Mouse (Mus musculus) thymus, postnatal 0 days (tissue): Measurements from ENCODE around the gene Klf17. TPM values are rescaled to one million over a fixed set of nuclear protein-coding genes. Genes with fewer than 3 reads are reported as not detected.

Source experiments
- polyA plus RNA-seq: library from polyadenylated mRNA; unstranded; fragments of >200 nt; fragmentation: Nextera tagmentation; extraction: Ambion mirVana; gene quantifications from 2 replicates; pipeline ENCODE4 v1.2.1, GENCODE M21; 2015

The Klf17 gene
- polyA plus RNA-seq, 1 experiment from 2014 or later, result 0.10 TPM

Other genes starting within 250 kb of the Klf17 start
- gene Eri3, start 215.3 kb downstream of the Klf17 start, polyA plus RNA-seq, result 79.4 and 79.9 TPM in 2 replicates
- 51.7 and 53.7 TPM in 2 replicates for gene Dmap1, start 83.4 kb downstream of the Klf17 start, polyA plus RNA-seq
- gene Gm12845, start 41.2 kb downstream of the Klf17 start, polyA plus RNA-seq, result not detected in 2 replicates
- gene Slc6a9, start 68.9 kb upstream of the Klf17 start, polyA plus RNA-seq, result 1.4 and 2.6 TPM in 2 replicates
- gene Ccdc24, start 106.9 kb upstream of the Klf17 start, polyA plus RNA-seq, result 0.08 and 0.33 TPM in 2 replicates
- gene B4galt2, start 117.8 kb upstream of the Klf17 start, polyA plus RNA-seq, result 1.3 and 1.7 TPM in 2 replicates
- gene Atp6v0b, start 121.7 kb upstream of the Klf17 start, polyA plus RNA-seq, result 215 TPM in 2 replicates
- 20.4 and 22.5 TPM in 2 replicates for gene Dph2, start 126.4 kb upstream of the Klf17 start, polyA plus RNA-seq
- gene Ipo13, start 149.4 kb upstream of the Klf17 start, polyA plus RNA-seq, result 22.0 and 25.4 TPM in 2 replicates
- 0.05 and 0.30 TPM in 2 replicates for gene Artn, start 164.1 kb upstream of the Klf17 start, polyA plus RNA-seq